Mouse (Mus musculus) CH12.LX (cell line): ENCODE results near the gene Eif4e. TPM values are rescaled to one million over a fixed set of nuclear protein-coding genes. Genes with fewer than 3 reads are reported as not detected.

ENCODE experiments used
- DNase-seq: peaks from one replicate; pipeline ENCODE4 v3.0.0-alpha.2; 2013; ENCODE audit errors: extremely low read depth
- H3K27ac ChIP-seq: 2 replicates; pipeline ENCODE4 v1.5.1; 2012; ENCODE audit warnings: low read depth, mild to moderate bottlenecking, control low read depth, moderate library complexity; ENCODE audit not compliant: insufficient read depth
- H3K27me3 ChIP-seq: replicated peaks from 2 replicates; pipeline ENCODE3; 2012; ENCODE audit warnings: inconsistent platforms
- H3K36me3 ChIP-seq, 2 experiments: replicated peaks in 1 of 2; 2 replicates each; pipeline versions ENCODE3 to v1.6.1; 2012; ENCODE audit warnings: inconsistent platforms in 1 of 2, low read length in 1 of 2, mild to moderate bottlenecking in 1 of 2, mixed read lengths in 1 of 2, moderate library complexity in 1 of 2; ENCODE audit not compliant: control insufficient read depth in 1 of 2, insufficient read depth in 1 of 2
- H3K4me1 ChIP-seq, 2 experiments: 2 replicates each; pipeline ENCODE4 v1.6.1; 2012; ENCODE audit warnings: inconsistent platforms in 1 of 2, moderate library complexity in 1 of 2; ENCODE audit not compliant: insufficient read depth in 2 of 2, control insufficient read depth in 1 of 2
- H3K4me2 ChIP-seq: 2 replicates; pipeline ENCODE4 v1.6.1; 2012; ENCODE audit warnings: low read depth, mild to moderate bottlenecking, control low read depth; ENCODE audit not compliant: poor library complexity, insufficient read depth, severe bottlenecking
- H3K4me3 ChIP-seq, 3 experiments: fragments of 150-350 bp in 1 of 3; sonication (generic) in 1 of 3; replicated peaks in 1 of 3; 2 replicates each; pipeline versions ENCODE3 to v1.5.1; 2011 to 2012; ENCODE audit warnings: low read depth in 2 of 3, low read length in 2 of 3, mild to moderate bottlenecking in 2 of 3, moderate library complexity in 2 of 3, control low read depth in 1 of 3, improper control_type of control experiment in 1 of 3, inconsistent platforms in 1 of 3, mixed read lengths in 1 of 3; ENCODE audit not compliant: poor library complexity in 1 of 3
- H3K79me2 ChIP-seq: replicated peaks from 2 replicates; pipeline ENCODE4 v1.6.1; 2012; ENCODE audit warnings: mild to moderate bottlenecking, moderate library complexity; ENCODE audit not compliant: control insufficient read depth, poor library complexity, insufficient read depth, severe bottlenecking; ENCODE audit errors: extremely low read depth
- H3K9ac ChIP-seq: 2 replicates; pipeline ENCODE4 v1.6.1; 2012; ENCODE audit warnings: low read depth, mild to moderate bottlenecking, control low read depth, moderate library complexity; ENCODE audit not compliant: insufficient read depth
- H3K9me3 ChIP-seq: replicated peaks from 2 replicates; pipeline ENCODE3; 2012; ENCODE audit warnings: low read length, inconsistent platforms, mixed read lengths
- CHD1 ChIP-seq: IDR thresholded peaks from 2 replicates; pipeline ENCODE4 v1.6.1; 2012; ENCODE audit warnings: low read depth, low read length, improper control_type of control experiment, inconsistent platforms
- CHD2 ChIP-seq: IDR thresholded peaks from 2 replicates; pipeline ENCODE4 v1.6.1; 2011; ENCODE audit warnings: low read length, improper control_type of control experiment
- CTCF ChIP-seq, 2 experiments: IDR thresholded peaks in 1 of 2; conservative IDR thresholded peaks in 1 of 2; 2 replicates each; pipeline ENCODE4 v1.5.1; 2011 to 2012; ENCODE audit warnings: low read depth in 2 of 2, low read length in 2 of 2, improper control_type of control experiment in 1 of 2, inconsistent platforms in 1 of 2, mild to moderate bottlenecking in 1 of 2, moderate library complexity in 1 of 2
- E2F4 ChIP-seq: IDR thresholded peaks from 2 replicates; pipeline ENCODE4 v1.6.1; 2011; ENCODE audit warnings: low read depth, low read length, improper control_type of control experiment; ENCODE audit not compliant: insufficient replicate concordance
- ELF1 ChIP-seq: IDR thresholded peaks from 2 replicates; pipeline ENCODE4 v1.6.1; 2014; ENCODE audit warnings: low read depth, mild to moderate bottlenecking, inconsistent platforms, low read length, improper control_type of control experiment
- EP300 ChIP-seq: IDR thresholded peaks from 2 replicates; pipeline ENCODE4 v1.6.1; 2011; ENCODE audit warnings: low read length, improper control_type of control experiment
- ETS1 ChIP-seq: conservative IDR thresholded peaks from 2 replicates; pipeline ENCODE4 v1.6.1; 2012; ENCODE audit warnings: low read depth, mild to moderate bottlenecking, inconsistent platforms, low read length, improper control_type of control experiment, moderate library complexity
- JUN ChIP-seq: IDR thresholded peaks from 2 replicates; pipeline ENCODE4 v1.6.1; 2011; ENCODE audit warnings: low read depth, mild to moderate bottlenecking, low read length, improper control_type of control experiment, moderate library complexity; ENCODE audit not compliant: insufficient read depth
- MAZ ChIP-seq: IDR thresholded peaks from 2 replicates; pipeline ENCODE4 v1.6.1; 2012; ENCODE audit warnings: low read depth, mild to moderate bottlenecking, inconsistent platforms, low read length, improper control_type of control experiment, moderate library complexity
- MEF2A ChIP-seq: IDR thresholded peaks from 2 replicates; pipeline ENCODE4 v1.6.1; 2014; ENCODE audit warnings: low read depth, mild to moderate bottlenecking, inconsistent platforms, low read length, improper control_type of control experiment, borderline replicate concordance
- MYC ChIP-seq: IDR thresholded peaks from 2 replicates; pipeline ENCODE4 v1.6.1; 2011; ENCODE audit warnings: low read depth, mild to moderate bottlenecking, improper control_type of control experiment, low read length
- NELFE ChIP-seq: IDR thresholded peaks from 2 replicates; pipeline ENCODE4 v1.6.1; 2011; ENCODE audit warnings: low read depth, low read length, improper control_type of control experiment
- SIN3A ChIP-seq: IDR thresholded peaks from 2 replicates; pipeline ENCODE4 v1.6.1; 2012; ENCODE audit warnings: low read length, improper control_type of control experiment, inconsistent platforms
- SMC3 ChIP-seq: IDR thresholded peaks from 2 replicates; pipeline ENCODE4 v1.6.1; 2011; ENCODE audit warnings: low read depth, low read length, improper control_type of control experiment
- TBP ChIP-seq: conservative IDR thresholded peaks from 2 replicates; pipeline ENCODE4 v1.6.1; 2011; ENCODE audit warnings: low read depth, low read length, improper control_type of control experiment
- TCF12 ChIP-seq: IDR thresholded peaks from 2 replicates; pipeline ENCODE4 v1.6.1; 2014; ENCODE audit warnings: low read depth, mild to moderate bottlenecking, inconsistent platforms, low read length, improper control_type of control experiment
- UBTF ChIP-seq: IDR thresholded peaks from 2 replicates; pipeline ENCODE4 v1.6.1; 2012; ENCODE audit warnings: low read depth, mild to moderate bottlenecking, inconsistent platforms, low read length, improper control_type of control experiment, moderate library complexity
- USF1 ChIP-seq: IDR thresholded peaks from 2 replicates; pipeline ENCODE4 v1.6.1; 2014; ENCODE audit warnings: low read depth, mild to moderate bottlenecking, inconsistent platforms, low read length, improper control_type of control experiment
- ZMIZ1 ChIP-seq: IDR thresholded peaks from 2 replicates; pipeline ENCODE4 v1.6.1; 2012; ENCODE audit warnings: low read depth, mild to moderate bottlenecking, inconsistent platforms, low read length, improper control_type of control experiment
- ZNF384 ChIP-seq: IDR thresholded peaks from 2 replicates; pipeline ENCODE4 v1.6.1; 2012; ENCODE audit warnings: low read depth, low read length, improper control_type of control experiment, inconsistent platforms
- dilution Hi-C: fragments of 300-500 bp; cut with MboI; formaldehyde crosslinking; loops from 2 replicates; pipeline ENCODE4 v1.14.3; 2020; ENCODE audit warnings: low sequenced_read_pairs; ENCODE audit not compliant: extremely low pct_unique_long_range_greater_than_20kb, extremely low pct_ligation_motif_present
- in situ Hi-C: fragments of 300-500 bp; cut with MboI; formaldehyde crosslinking; loops from 3 replicates; pipeline ENCODE4 v1.14.3; 2019; ENCODE audit warnings: low sequenced_read_pairs, low pct_ligation_motif_present, low pct_unique_long_range_greater_than_20kb, mixed read lengths
- polyA plus RNA-seq: library from polyadenylated mRNA; unstranded; fragments of >175 nt; gene quantifications from 2 replicates; pipeline ENCODE4 v1.2.1, GENCODE M21; 2012; ENCODE audit warnings: low read depth; ENCODE audit not compliant: insufficient read length
- total RNA-seq, 2 experiments: library from RNA; depleted of rRNA; stranded (reverse); fragments of 300-350 nt in 1 of 2; fragments of >200 nt in 1 of 2; gene quantifications; 2 replicates each; pipeline ENCODE4 v1.2.3; 2012 to 2014

Gene Eif4e
- total and polyA plus RNA-seq, 3 experiments, result 490 to 850 (median 590) TPM

DNA sequence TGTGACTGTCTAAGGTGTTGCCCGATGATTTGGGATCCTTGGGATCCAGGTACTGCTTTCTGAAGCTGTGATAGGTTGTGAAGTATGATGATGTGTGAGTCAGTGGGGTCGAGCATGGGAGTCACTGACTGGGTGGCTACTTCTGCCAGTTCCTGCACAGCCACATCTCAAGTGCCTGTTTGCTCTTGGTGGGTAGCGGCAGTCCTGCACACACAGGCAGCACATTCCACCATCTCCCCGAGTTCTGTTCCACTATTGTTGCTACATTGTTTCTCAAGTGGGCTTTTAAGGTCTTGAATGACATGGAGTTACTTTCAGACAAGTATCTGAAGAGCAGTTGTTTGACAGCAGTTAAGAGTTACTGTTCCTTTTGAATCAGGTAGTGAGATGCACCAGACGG is 34.3 kb downstream of the Eif4e start:
- Histone ChIP-seq H3K4me1 (no peaks in the 10 kb centered on the region), H3K79me2 (no peaks in the 10 kb centered on the region), H3K27me3 (no peaks in the 10 kb centered on the region), H3K9ac (no peak overlapping the region), H3K36me3 (peaks cover 42 to 81% of the 10 kb centered on the region in 2 experiments), H3K9me3 (no peaks in the 10 kb centered on the region), H3K4me2 (no peak overlapping the region), H3K4me3 (no peak overlapping the region), H3K27ac (no peak overlapping the region)
- in situ Hi-C loops (no loop called here), dilution Hi-C loops (no loop called here)
- no peak for DNase-seq
- TF ChIP-seq NELFE (no peak), CHD1 (no peak), E2F4 (no peak), EP300 (no peak), MAZ (no peak), SIN3A (no peak), TCF12 (no peak), UBTF (no peak), ZMIZ1 (no peak), USF1 (no peak)

DNA sequence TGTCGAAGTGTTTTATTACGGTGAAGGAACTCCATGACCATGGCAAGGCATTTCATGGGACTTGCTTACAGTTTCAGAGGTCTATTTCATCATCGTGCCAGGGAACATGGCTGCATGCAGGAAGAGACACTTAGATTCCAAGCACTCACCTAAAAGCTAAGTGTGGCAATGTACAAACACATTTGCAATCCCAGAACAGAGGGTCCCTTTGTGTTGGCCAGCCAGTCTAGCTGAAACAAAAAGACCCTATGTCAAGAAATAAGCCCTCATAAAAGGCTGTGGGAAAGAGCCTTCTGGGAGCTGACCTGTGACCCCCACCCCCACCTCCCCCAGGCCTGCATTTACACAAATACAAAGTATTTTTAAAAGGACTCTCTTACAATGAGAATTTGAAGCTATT is 34.9 kb downstream of the Eif4e start:
- no peak for TF ChIP-seq TCF12
- no peak for TF ChIP-seq CTCF (conservative IDR thresholded peaks at IDR 0.05 in 1 of 2, IDR thresholded peaks at IDR 0.05 in 1 of 2; ENCODE audit: low read depth in 2 of 2, low read length in 2 of 2)
- no peak for TF ChIP-seq CHD2
- TF ChIP-seq USF1, result no peak
- TF ChIP-seq ETS1, result no peak
- TF ChIP-seq TBP, result no peak
- TF ChIP-seq MAZ, result no peak
- no peak overlapping the region for H3K4me2 ChIP-seq
- H3K4me3 ChIP-seq, result no peak overlapping the region
- H3K4me1 ChIP-seq, result no peaks in the 10 kb centered on the region
- no peaks in the 10 kb centered on the region for H3K9me3 ChIP-seq
- H3K27me3 ChIP-seq, result no peaks in the 10 kb centered on the region
- H3K27ac ChIP-seq, result no peak overlapping the region
- in situ Hi-C loops, result no loop called here
- dilution Hi-C loops, result no loop called here
- peaks cover 36 to 82% of the 10 kb centered on the region in 2 experiments for H3K36me3 ChIP-seq
- no peak overlapping the region for H3K9ac ChIP-seq
- no peak for DNase-seq
- no peaks in the 10 kb centered on the region for H3K79me2 ChIP-seq

DNA sequence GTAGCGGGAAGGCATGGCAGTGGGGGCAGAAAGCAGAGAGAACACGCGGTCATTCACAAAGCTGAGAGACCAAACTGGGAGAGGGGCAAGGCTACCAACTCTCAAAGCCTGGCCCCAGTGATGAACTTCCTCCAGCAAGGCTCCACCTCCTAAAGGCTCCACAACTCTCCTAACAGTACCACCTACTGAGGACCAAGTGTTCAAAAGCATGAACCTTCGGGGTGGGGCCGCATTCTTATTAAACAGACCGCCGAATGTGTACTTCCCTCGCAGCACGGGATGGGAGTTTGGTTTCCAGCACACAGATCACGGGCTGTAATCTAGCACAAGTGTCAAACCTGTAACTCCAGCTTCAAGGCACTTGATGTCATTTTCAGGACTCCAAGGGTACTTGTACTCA is 52.9 kb downstream of the Eif4e start:
- Histone ChIP-seq H3K36me3 (no peaks in the 10 kb centered on the region), H3K4me2 (no peak overlapping the region), H3K4me3 (no peak overlapping the region), H3K4me1 (no peaks in the 10 kb centered on the region), H3K27me3 (no peaks in the 10 kb centered on the region), H3K27ac (no peak overlapping the region)
- in situ Hi-C loops, result no loop called here
- TF ChIP-seq ZNF384, result no peak
- TF ChIP-seq E2F4, result no peak
- no peak for TF ChIP-seq MYC
- no peak for TF ChIP-seq MEF2A
- no peak for TF ChIP-seq SMC3
- no peak for TF ChIP-seq ELF1
- no peak for TF ChIP-seq EP300
- no peak for TF ChIP-seq JUN
- TF ChIP-seq UBTF, result no peak
- TF ChIP-seq, all 38 proteins: peak for 0
- no peak for DNase-seq
- dilution Hi-C loops, result no loop called here
- Histone ChIP-seq H3K9ac (no peak overlapping the region), H3K79me2 (no peaks in the 10 kb centered on the region), H3K9me3 (peaks cover 8% of the 10 kb centered on the region)
